Comparison of ENCODE assay signal across 7 mouse cellular contexts in the genomic region with DNA sequence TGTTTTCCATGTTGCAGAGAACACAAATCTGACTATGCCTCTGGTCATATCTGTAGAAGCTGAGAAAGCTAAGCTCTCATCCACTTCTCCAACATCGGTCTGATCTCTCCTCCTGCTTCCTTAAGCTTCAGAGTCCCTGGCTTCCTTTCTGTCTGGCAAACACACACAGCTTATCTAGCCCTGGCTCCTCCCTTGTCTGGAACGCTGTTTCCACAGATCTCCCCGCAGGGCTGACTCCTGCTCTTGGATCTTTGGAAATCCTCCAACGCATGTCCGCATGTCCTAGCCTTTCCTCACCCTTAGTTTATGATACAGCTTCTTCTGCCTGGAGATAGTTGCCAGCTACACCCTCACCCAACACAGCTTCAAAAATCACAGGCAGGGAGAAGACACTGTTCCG. TPM values are rescaled to one million over a fixed set of nuclear protein-coding genes. Genes with fewer than 3 reads are reported as not detected.
DNase-seq lines count a peak whose midpoint lies in the region; ATAC-seq and TF ChIP-seq lines count a peak whose summit lies in the region.

No protein-coding gene starts in this region.

- H3K27ac ChIP-seq in limb, embryonic 15.5 days = peak overlapping the region; percentile 30
- H3K27ac ChIP-seq in limb, embryonic 10.5 days = no peak overlapping the region
- H3K27ac ChIP-seq in heart, postnatal 0 days (ENCODE audit: low read depth) = peak overlapping the region; percentile 75
- no peak overlapping the region for H3K27ac ChIP-seq in neural tube, embryonic 15.5 days (replicated peaks)

- peaks cover 47% of the 10 kb centered on the region for H3K4me1 ChIP-seq in limb, embryonic 15.5 days
- peaks cover 51% of the 10 kb centered on the region for H3K4me1 ChIP-seq in limb, embryonic 10.5 days
- peaks cover 30% of the 10 kb centered on the region for H3K4me1 ChIP-seq in heart, postnatal 0 days (ENCODE audit: control insufficient read depth, insufficient read depth)
- peaks cover 53% of the 10 kb centered on the region for H3K4me1 ChIP-seq in neural tube, embryonic 15.5 days

- H3K4me2 ChIP-seq in limb, embryonic 15.5 days = no peak overlapping the region
- H3K4me2 ChIP-seq in heart, postnatal 0 days (ENCODE audit: low read depth, low read length) = peak overlapping the region; percentile 28
- H3K4me2 ChIP-seq in neural tube, embryonic 15.5 days = no peak overlapping the region

- H3K36me3 ChIP-seq in limb, embryonic 15.5 days = no peaks in the 10 kb centered on the region
- no peaks in the 10 kb centered on the region for H3K36me3 ChIP-seq in limb, embryonic 10.5 days
- H3K36me3 ChIP-seq in heart, postnatal 0 days (replicated peaks; ENCODE audit: control insufficient read depth, insufficient read depth, low read length) = no peaks in the 10 kb centered on the region
- no peaks in the 10 kb centered on the region for H3K36me3 ChIP-seq in neural tube, embryonic 15.5 days

- no peak overlapping the region for H3K4me3 ChIP-seq in limb, embryonic 15.5 days
- no peak overlapping the region for H3K4me3 ChIP-seq in limb, embryonic 10.5 days
- H3K4me3 ChIP-seq in heart, postnatal 0 days (ENCODE audit: low read depth, low read length) = 0 out of 2 replicates have a peak overlapping the region, but pooled peaks have one; percentile 8
- H3K4me3 ChIP-seq in neural tube, embryonic 15.5 days (replicated peaks) = no peak overlapping the region

- no peak for DNase-seq in limb, embryonic 10.5 days (ENCODE audit: low spot score)
- DNase-seq in adrenal gland, postnatal 25 days = peak; percentile 39
- peak; percentile 78 for DNase-seq in heart, postnatal 0 days (ENCODE audit: low spot score)
- DNase-seq in left cerebral cortex, postnatal 4 days = no peak
- no peak for DNase-seq in frontal cortex, adult 2 months (ENCODE audit: extremely low spot score in 1 of 2, low spot score in 1 of 2)

- no peak; the same call in 1 of the 2 replicates for TF ChIP-seq EP300 in heart, postnatal 0 days (IDR thresholded peaks at IDR 0.05; ENCODE audit: low read depth)

- no peaks in the 10 kb centered on the region for H3K9me3 ChIP-seq in limb, embryonic 15.5 days
- no peaks in the 10 kb centered on the region for H3K9me3 ChIP-seq in limb, embryonic 10.5 days (replicated peaks)
- no peaks in the 10 kb centered on the region for H3K9me3 ChIP-seq in heart, postnatal 0 days (replicated peaks; ENCODE audit: control insufficient read depth, low read length)
- no peaks in the 10 kb centered on the region for H3K9me3 ChIP-seq in neural tube, embryonic 15.5 days (replicated peaks)

- no peak for TF ChIP-seq CTCF in heart, postnatal 0 days (IDR thresholded peaks at IDR 0.05; ENCODE audit: low read depth)

- intact Hi-C loops in left cerebral cortex, postnatal 4 days (cut with DNase I) = no loop called here

- no peaks in the 10 kb centered on the region for H3K27me3 ChIP-seq in limb, embryonic 15.5 days
- H3K27me3 ChIP-seq in limb, embryonic 10.5 days (ENCODE audit: low read depth, poor library complexity, severe bottlenecking) = no peaks in the 10 kb centered on the region
- H3K27me3 ChIP-seq in heart, postnatal 0 days (ENCODE audit: control insufficient read depth, insufficient read depth, low read length) = no peaks in the 10 kb centered on the region
- no peaks in the 10 kb centered on the region for H3K27me3 ChIP-seq in neural tube, embryonic 15.5 days (replicated peaks)

- 49% methylated on average over 6 of the region's 6 CpGs for WGBS in limb, embryonic 15.5 days
- 66% methylated on average over 6 of the region's 6 CpGs for WGBS in limb, embryonic 10.5 days
- WGBS in heart, postnatal 0 days = 6% methylated on average over 6 of the region's 6 CpGs
- WGBS in neural tube, embryonic 15.5 days = 67% methylated on average over 6 of the region's 6 CpGs

- H3K9ac ChIP-seq in limb, embryonic 15.5 days = no peak overlapping the region
- H3K9ac ChIP-seq in heart, postnatal 0 days (replicated peaks; ENCODE audit: low read depth, low read length) = peak overlapping the region; percentile 44
- peak overlapping the region; percentile 52; the same call in 1 of the 2 replicates for H3K9ac ChIP-seq in neural tube, embryonic 15.5 days (replicated peaks)

- ATAC-seq in limb, embryonic 15.5 days (ENCODE audit: insufficient number of reproducible peaks, low FRiP score, low TSS enrichment, low read depth) = no peak
- no peak for ATAC-seq in heart, postnatal 0 days (ENCODE audit: insufficient read depth, low read depth)
- ATAC-seq in neural tube, embryonic 15.5 days (ENCODE audit: low FRiP score) = no peak

RNA-seq across cellular contexts. Expression of a gene that starts 3.0 kb away (rescaled TPM):
- polyA plus RNA-seq in limb, embryonic 15.5 days (2015; fragmentation: Nextera tagmentation; extraction: Ambion mirVana) = 64.8 and 65.5 TPM in 2 replicates
- 35.8 and 38.6 TPM in 2 replicates for polyA plus RNA-seq in limb, embryonic 10.5 days (2016; fragmentation: Nextera tagmentation; extraction: Ambion mirVana)
- total RNA-seq in adrenal gland, postnatal 25 days (2021) = 18.3 and 21.8 TPM in 2 replicates
- total RNA-seq in heart, postnatal 0 days (2014; rRNA removed; ENCODE audit: low replicate concordance) = 10.9 and 25.5 TPM in 2 replicates
- polyA plus RNA-seq in heart, postnatal 0 days (2015; fragmentation: Nextera tagmentation; extraction: Ambion mirVana) = 18.3 and 24.3 TPM in 2 replicates
- polyA plus RNA-seq in neural tube, embryonic 15.5 days (2015; fragmentation: Nextera tagmentation; extraction: Ambion mirVana) = 33.3 and 39.2 TPM in 2 replicates
- 10 to 100 TPM; 13.9 to 14.8 TPM for total RNA-seq in left cerebral cortex, postnatal 4 days (2021)
- polyA plus RNA-seq in frontal cortex, adult 2 months (2012; rRNA removed) = 22.0 and 23.5 TPM in 2 replicates

RNA-seq across cellular contexts. Expression of a gene that starts 8.1 kb away (rescaled TPM):
- polyA plus RNA-seq in limb, embryonic 15.5 days (2015; fragmentation: Nextera tagmentation; extraction: Ambion mirVana) = 12.9 and 13.7 TPM in 2 replicates
- 5.3 and 6.0 TPM in 2 replicates for polyA plus RNA-seq in limb, embryonic 10.5 days (2016; fragmentation: Nextera tagmentation; extraction: Ambion mirVana)
- total RNA-seq in adrenal gland, postnatal 25 days (2021) = 23.1 and 32.0 TPM in 2 replicates
- 21.3 and 24.1 TPM in 2 replicates for total RNA-seq in heart, postnatal 0 days (2014; rRNA removed; ENCODE audit: low replicate concordance)
- polyA plus RNA-seq in heart, postnatal 0 days (2015; fragmentation: Nextera tagmentation; extraction: Ambion mirVana) = 12.1 and 13.0 TPM in 2 replicates
- 20.6 and 24.0 TPM in 2 replicates for polyA plus RNA-seq in neural tube, embryonic 15.5 days (2015; fragmentation: Nextera tagmentation; extraction: Ambion mirVana)
- 10 to 100 TPM; 23.8 to 25.2 TPM for total RNA-seq in left cerebral cortex, postnatal 4 days (2021)
- 28.6 and 32.0 TPM in 2 replicates for polyA plus RNA-seq in frontal cortex, adult 2 months (2012; rRNA removed)

RNA-seq across cellular contexts. Expression of a gene that starts 20.7 kb away (rescaled TPM):
- polyA plus RNA-seq in limb, embryonic 15.5 days (2015; fragmentation: Nextera tagmentation; extraction: Ambion mirVana) = 95.0 and 103 TPM in 2 replicates
- polyA plus RNA-seq in limb, embryonic 10.5 days (2016; fragmentation: Nextera tagmentation; extraction: Ambion mirVana) = 51.1 and 72.1 TPM in 2 replicates
- total RNA-seq in adrenal gland, postnatal 25 days (2021) = 143 and 163 TPM in 2 replicates
- total RNA-seq in heart, postnatal 0 days (2014; rRNA removed; ENCODE audit: low replicate concordance) = 25.2 and 27.9 TPM in 2 replicates
- 59.2 and 62.1 TPM in 2 replicates for polyA plus RNA-seq in heart, postnatal 0 days (2015; fragmentation: Nextera tagmentation; extraction: Ambion mirVana)
- polyA plus RNA-seq in neural tube, embryonic 15.5 days (2015; fragmentation: Nextera tagmentation; extraction: Ambion mirVana) = 347 and 355 TPM in 2 replicates
- 100 to 1,000 TPM; 579 to 594 TPM for total RNA-seq in left cerebral cortex, postnatal 4 days (2021)
- polyA plus RNA-seq in frontal cortex, adult 2 months (2012; rRNA removed) = 1,200 and 1,339 TPM in 2 replicates

RNA-seq across cellular contexts. Expression of a gene that starts 22.2 kb away (rescaled TPM):
- 111 and 121 TPM in 2 replicates for polyA plus RNA-seq in limb, embryonic 15.5 days (2015; fragmentation: Nextera tagmentation; extraction: Ambion mirVana)
- polyA plus RNA-seq in limb, embryonic 10.5 days (2016; fragmentation: Nextera tagmentation; extraction: Ambion mirVana) = 214 and 217 TPM in 2 replicates
- total RNA-seq in adrenal gland, postnatal 25 days (2021) = 9.7 and 11.8 TPM in 2 replicates
- 21.4 and 54.6 TPM in 2 replicates for total RNA-seq in heart, postnatal 0 days (2014; rRNA removed; ENCODE audit: low replicate concordance)
- polyA plus RNA-seq in heart, postnatal 0 days (2015; fragmentation: Nextera tagmentation; extraction: Ambion mirVana) = 19.5 and 19.9 TPM in 2 replicates
- polyA plus RNA-seq in neural tube, embryonic 15.5 days (2015; fragmentation: Nextera tagmentation; extraction: Ambion mirVana) = 15.6 and 47.4 TPM in 2 replicates
- total RNA-seq in left cerebral cortex, postnatal 4 days (2021) = 1 to 10 TPM; 8.2 to 10.0 TPM
- polyA plus RNA-seq in frontal cortex, adult 2 months (2012; rRNA removed) = 0.96 and 1.1 TPM in 2 replicates

RNA-seq across cellular contexts. Expression of a gene that starts 27.4 kb away (rescaled TPM):
- polyA plus RNA-seq in limb, embryonic 15.5 days (2015; fragmentation: Nextera tagmentation; extraction: Ambion mirVana) = 24.3 and 28.9 TPM in 2 replicates
- 10.3 and 10.8 TPM in 2 replicates for polyA plus RNA-seq in limb, embryonic 10.5 days (2016; fragmentation: Nextera tagmentation; extraction: Ambion mirVana)
- total RNA-seq in adrenal gland, postnatal 25 days (2021) = 66.5 and 84.7 TPM in 2 replicates
- 76.8 and 93.5 TPM in 2 replicates for total RNA-seq in heart, postnatal 0 days (2014; rRNA removed; ENCODE audit: low replicate concordance)
- polyA plus RNA-seq in heart, postnatal 0 days (2015; fragmentation: Nextera tagmentation; extraction: Ambion mirVana) = 8.1 and 9.7 TPM in 2 replicates
- polyA plus RNA-seq in neural tube, embryonic 15.5 days (2015; fragmentation: Nextera tagmentation; extraction: Ambion mirVana) = 10.0 and 11.9 TPM in 2 replicates
- total RNA-seq in left cerebral cortex, postnatal 4 days (2021) = 10 to 100 TPM; 52.8 to 58.0 TPM
- polyA plus RNA-seq in frontal cortex, adult 2 months (2012; rRNA removed) = 42.7 and 55.8 TPM in 2 replicates

Comparison
In these comparisons a context has a peak if more than half of its experiments do, and no peak if none do; other contexts are left out.
1. H3K27ac ChIP-seq: peak in limb, embryonic 15.5 days (single experiment) and heart, postnatal 0 days (single experiment); none in limb, embryonic 10.5 days (single experiment) and neural tube, embryonic 15.5 days (single experiment).
2. DNase-seq: peak in adrenal gland, postnatal 25 days (single experiment) and heart, postnatal 0 days (single experiment); none in limb, embryonic 10.5 days (single experiment), left cerebral cortex, postnatal 4 days (single experiment) and frontal cortex, adult 2 months (0 of 2).